Mouse (Mus musculus): Measurements from ENCODE around the gene Lhx4. TPM values are rescaled to one million over a fixed set of nuclear protein-coding genes. Genes with fewer than 3 reads are reported as not detected.

Lhx4 gene
- total RNA-seq, 1 experiment from 2014 or later = not detected

- no peak for ATAC-seq (ENCODE audit: extremely low read depth, insufficient number of reproducible peaks, low FRiP score, poor library complexity, severe bottlenecking)
These were observed 32.6 kb downstream of the Lhx4 start for GRCm38 (mm10) chr1:155718851-155719250.

GRCm38 (mm10) chr1:155717301-155717700 lies 34.2 kb downstream of the Lhx4 start:
- ATAC-seq (ENCODE audit: extremely low read depth, insufficient number of reproducible peaks, low FRiP score, poor library complexity, severe bottlenecking) = no peak

DNA sequence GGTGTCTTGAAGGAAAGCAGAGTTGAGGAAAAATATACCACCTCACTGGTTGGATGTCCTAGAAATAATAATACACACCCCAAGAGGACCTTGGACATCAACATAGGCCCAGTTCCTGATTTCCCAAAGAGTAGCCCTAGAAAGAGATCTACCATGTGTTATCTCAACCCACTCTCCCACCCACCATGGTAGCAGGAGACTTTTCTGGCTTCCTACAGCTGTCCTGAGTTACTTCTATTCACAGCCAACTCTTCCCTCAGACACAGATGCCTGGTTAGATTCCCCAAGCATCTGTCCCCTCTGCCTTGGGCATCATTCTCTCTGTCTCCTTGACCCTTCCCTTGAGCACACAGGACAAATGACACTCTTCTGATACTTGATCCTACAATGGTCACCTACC lies 36.1 kb downstream of the Lhx4 start:
- ATAC-seq (ENCODE audit: extremely low read depth, insufficient number of reproducible peaks, low FRiP score, poor library complexity, severe bottlenecking) = no peak

DNA sequence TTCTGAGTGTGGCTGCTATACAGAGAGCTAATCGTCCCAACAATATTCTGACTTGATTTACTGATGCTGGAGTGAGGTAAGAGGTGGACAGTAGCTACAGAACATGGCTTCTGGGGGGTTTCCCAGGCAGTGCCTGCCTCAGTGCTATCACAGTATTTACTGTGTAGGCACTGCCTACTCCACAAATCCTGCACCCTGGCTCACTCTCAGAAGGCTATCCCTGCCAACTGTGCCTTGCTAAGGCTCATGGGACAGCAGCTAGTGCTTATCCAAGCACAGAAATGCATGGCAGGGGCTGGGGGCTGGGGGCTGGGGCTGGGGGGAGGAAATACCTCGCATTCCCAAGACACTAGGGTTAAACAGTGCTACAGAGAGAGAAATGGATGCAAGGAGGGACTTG lies 38.2 kb downstream of the Lhx4 start:
- ATAC-seq (ENCODE audit: extremely low read depth, insufficient number of reproducible peaks, low FRiP score, poor library complexity, severe bottlenecking) = no peak

- no peak for ATAC-seq (ENCODE audit: extremely low read depth, insufficient number of reproducible peaks, low FRiP score, poor library complexity, severe bottlenecking)
These were observed 47.3 kb downstream of the Lhx4 start for GRCm38 (mm10) chr1:155704182-155704581.

GRCm38 (mm10) chr1:155703191-155703680 lies 48.2 kb downstream of the Lhx4 start:
- no peak for ATAC-seq (ENCODE audit: extremely low read depth, insufficient number of reproducible peaks, low FRiP score, poor library complexity, severe bottlenecking)

- ATAC-seq (ENCODE audit: extremely low read depth, insufficient number of reproducible peaks, low FRiP score, poor library complexity, severe bottlenecking) = no peak
These were observed 50.6 kb downstream of the Lhx4 start for GRCm38 (mm10) chr1:155700886-155701285.

GRCm38 (mm10) chr1:155698373-155699159 lies 52.9 kb downstream of the Lhx4 start:
- ATAC-seq (ENCODE audit: extremely low read depth, insufficient number of reproducible peaks, low FRiP score, poor library complexity, severe bottlenecking) = no peak

DNA sequence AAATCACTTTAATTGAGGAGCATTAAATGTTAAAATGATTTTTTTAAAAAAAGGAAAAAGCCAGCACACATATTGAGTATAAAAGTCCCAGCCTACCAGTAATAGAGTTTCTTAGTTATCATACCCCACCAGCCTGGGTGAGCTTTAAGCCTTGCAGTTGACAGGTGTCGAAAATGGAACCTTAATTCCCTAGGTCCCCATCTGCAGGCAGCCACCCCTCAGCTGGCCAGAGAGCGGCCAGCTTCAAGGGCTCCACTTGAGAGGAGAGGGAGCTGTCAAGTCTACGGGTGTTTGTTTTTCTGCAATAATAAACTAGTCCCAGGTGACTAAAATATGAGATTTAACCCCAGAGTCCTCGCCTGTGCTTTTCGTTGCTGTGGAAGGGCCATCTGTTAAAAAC lies 58.0 kb downstream of the Lhx4 start:
- ATAC-seq (ENCODE audit: extremely low read depth, insufficient number of reproducible peaks, low FRiP score, poor library complexity, severe bottlenecking) = no peak

DNA sequence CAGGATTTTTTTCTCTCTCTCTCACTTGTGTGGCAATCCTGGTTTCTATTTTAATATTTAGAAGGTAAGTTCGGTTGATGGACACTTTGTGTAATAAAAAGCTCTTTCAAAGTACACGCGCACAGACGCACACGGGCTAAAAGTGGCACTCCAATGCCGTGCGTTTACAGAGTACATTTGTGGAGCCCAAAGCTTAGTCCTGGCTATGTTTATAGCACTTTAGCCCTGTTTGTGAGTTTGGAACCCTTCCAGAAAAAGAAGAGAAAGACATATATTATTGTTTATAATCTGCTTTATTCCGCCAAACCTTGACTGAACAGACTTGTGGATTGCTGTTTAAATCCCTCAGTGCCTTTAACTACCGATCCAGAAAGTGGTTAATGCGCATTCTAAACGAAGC lies 58.5 kb downstream of the Lhx4 start:
- ATAC-seq (ENCODE audit: extremely low read depth, insufficient number of reproducible peaks, low FRiP score, poor library complexity, severe bottlenecking) = no peak

GRCm38 (mm10) chr1:155692230-155692629 lies 59.3 kb downstream of the Lhx4 start:
- ATAC-seq (ENCODE audit: extremely low read depth, insufficient number of reproducible peaks, low FRiP score, poor library complexity, severe bottlenecking) = no peak

GRCm38 (mm10) chr1:155689558-155689957 lies 61.9 kb downstream of the Lhx4 start:
- no peak for ATAC-seq (ENCODE audit: extremely low read depth, insufficient number of reproducible peaks, low FRiP score, poor library complexity, severe bottlenecking)

DNA sequence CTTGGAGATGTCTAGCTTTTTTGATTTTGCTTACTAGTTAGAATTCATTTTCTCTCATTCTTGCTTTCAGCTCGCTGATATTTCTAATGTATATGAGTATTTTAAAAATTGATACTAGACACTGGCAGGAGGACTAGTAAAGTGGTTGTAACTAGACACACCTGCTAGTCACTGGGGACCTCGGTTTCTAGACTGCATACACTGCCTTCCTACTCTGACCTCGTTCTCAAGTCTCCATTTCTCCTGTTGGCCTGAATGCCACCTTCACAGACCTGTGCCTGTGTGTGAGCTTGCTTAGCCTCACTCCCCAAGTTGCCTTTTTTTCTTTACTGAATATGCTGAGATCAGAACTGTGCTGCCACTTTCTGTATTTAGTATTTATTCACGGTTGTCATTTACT lies 62.3 kb downstream of the Lhx4 start:
- ATAC-seq (ENCODE audit: extremely low read depth, insufficient number of reproducible peaks, low FRiP score, poor library complexity, severe bottlenecking) = no peak

- no peak for ATAC-seq (ENCODE audit: extremely low read depth, insufficient number of reproducible peaks, low FRiP score, poor library complexity, severe bottlenecking)
These were observed 64.7 kb downstream of the Lhx4 start for GRCm38 (mm10) chr1:155686816-155687215.

DNA sequence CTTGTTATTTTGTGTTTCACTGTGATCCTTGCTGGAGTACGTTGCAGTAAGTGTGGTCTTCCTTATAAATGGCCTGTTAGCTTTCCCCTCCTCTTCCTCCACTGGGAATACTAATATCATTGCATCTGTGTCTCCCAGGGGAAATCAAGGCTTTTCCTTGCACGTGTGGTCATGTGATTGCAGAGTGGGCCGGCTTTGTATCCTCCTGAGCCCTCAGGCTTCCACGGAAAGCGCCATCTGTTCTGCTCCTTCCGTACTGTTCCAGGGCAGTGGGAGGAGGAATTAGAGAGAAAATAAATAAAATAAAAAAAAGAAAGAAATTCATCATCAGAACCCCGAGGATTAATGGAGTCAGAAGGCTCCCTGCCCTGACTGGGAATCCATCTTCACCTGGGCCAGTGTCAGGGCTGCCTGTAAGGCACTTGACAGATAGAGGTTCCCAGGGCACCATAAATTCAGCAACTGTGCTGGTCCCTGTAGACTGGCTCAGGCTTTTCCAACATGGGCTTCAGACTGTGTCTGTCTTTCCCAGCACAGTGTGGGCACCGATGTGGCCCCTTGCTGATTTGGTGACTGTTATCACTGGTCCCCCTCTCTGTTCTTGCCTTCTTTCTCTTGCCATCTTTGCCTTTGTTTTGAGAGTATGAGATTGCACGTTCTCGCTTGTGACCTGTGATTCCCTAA lies 70.2 kb downstream of the Lhx4 start:
- no peak for ATAC-seq (ENCODE audit: extremely low read depth, insufficient number of reproducible peaks, low FRiP score, poor library complexity, severe bottlenecking)

DNA sequence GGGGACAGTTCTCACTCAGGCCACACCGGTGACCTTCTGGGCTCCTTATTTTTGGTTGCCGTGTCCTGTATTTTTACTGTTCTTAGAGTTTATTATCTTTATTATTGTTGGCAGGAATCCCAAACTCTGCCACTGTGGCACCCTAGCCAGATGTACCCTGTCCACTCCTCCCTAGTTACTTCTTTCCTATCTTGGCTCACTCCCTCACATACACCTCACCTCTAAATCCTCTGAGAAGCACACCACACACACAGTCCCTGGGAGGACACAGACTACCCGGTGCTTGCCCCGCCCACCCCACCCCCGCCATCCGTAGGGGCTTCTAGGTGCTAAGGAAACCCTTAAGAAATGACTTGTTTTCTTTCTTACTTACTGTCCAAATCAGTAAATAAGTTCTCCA lies 75.9 kb downstream of the Lhx4 start:
- ATAC-seq (ENCODE audit: extremely low read depth, insufficient number of reproducible peaks, low FRiP score, poor library complexity, severe bottlenecking) = no peak

GRCm38 (mm10) chr1:155663994-155664393 lies 87.5 kb downstream of the Lhx4 start:
- ATAC-seq (ENCODE audit: extremely low read depth, insufficient number of reproducible peaks, low FRiP score, poor library complexity, severe bottlenecking) = no peak

DNA sequence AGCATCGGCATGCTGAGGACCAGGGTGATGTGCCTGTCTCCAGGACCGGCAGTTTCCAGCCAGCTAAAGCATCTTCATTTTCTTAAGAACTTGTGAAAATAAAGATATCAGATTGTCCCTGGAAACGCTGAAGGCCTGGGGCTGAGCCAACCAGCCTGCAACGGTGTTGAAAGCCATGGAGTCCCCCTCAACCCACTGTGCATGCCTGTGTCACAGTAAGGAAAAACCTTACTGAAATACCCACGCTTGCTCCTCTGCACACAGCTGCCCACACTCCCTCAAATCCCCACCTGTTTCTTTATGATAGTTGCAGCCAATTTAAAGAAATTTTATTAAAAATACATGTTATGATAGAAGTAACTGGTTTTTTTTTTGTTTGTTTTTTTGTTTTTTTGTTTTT lies 95.2 kb downstream of the Lhx4 start:
- ATAC-seq (ENCODE audit: extremely low read depth, insufficient number of reproducible peaks, low FRiP score, poor library complexity, severe bottlenecking) = no peak

GRCm38 (mm10) chr1:155654961-155655360 lies 96.5 kb downstream of the Lhx4 start:
- no peak for ATAC-seq (ENCODE audit: extremely low read depth, insufficient number of reproducible peaks, low FRiP score, poor library complexity, severe bottlenecking)

- no peak for ATAC-seq (ENCODE audit: extremely low read depth, insufficient number of reproducible peaks, low FRiP score, poor library complexity, severe bottlenecking)
These were observed 101.2 kb downstream of the Lhx4 start for GRCm38 (mm10) chr1:155650121-155650846.
